Mouse (Mus musculus) myocyte (in vitro differentiated cells): Measurements from ENCODE around the gene Tcp11. TPM values are rescaled to one million over a fixed set of nuclear protein-coding genes. Genes with fewer than 3 reads are reported as not detected.

Experiments used
- H3K27me3 ChIP-seq: one replicate; pipeline ENCODE4 v1.6.1; 2011; ENCODE audit not compliant: control insufficient read depth, insufficient read depth, insufficient read length
- H3K36me3 ChIP-seq: one replicate; pipeline ENCODE4 v1.6.1; 2011; ENCODE audit not compliant: control insufficient read depth, insufficient read depth
- H3K4me2 ChIP-seq: one replicate; pipeline ENCODE4 v1.6.1; 2011; ENCODE audit warnings: low read depth, control low read depth
- H3K4me3 ChIP-seq: one replicate; pipeline ENCODE4 v1.5.1; 2011; ENCODE audit warnings: mild to moderate bottlenecking, control low read depth, moderate library complexity
- H3K79me2 ChIP-seq: one replicate; pipeline ENCODE4 v1.6.1; 2011; ENCODE audit not compliant: control insufficient read depth, insufficient read depth
- H3ac ChIP-seq: one replicate; pipeline ENCODE4 v1.6.1; 2011; ENCODE audit not compliant: control insufficient read depth, insufficient read length
- CEBPB ChIP-seq: IDR thresholded peaks from 2 replicates; pipeline ENCODE4 v1.6.1; 2011; ENCODE audit warnings: mild to moderate bottlenecking, moderate library complexity; ENCODE audit not compliant: poor library complexity, insufficient read depth, severe bottlenecking
- E2F4 ChIP-seq: IDR thresholded peaks from one replicate; pipeline ENCODE4 v1.6.1; 2011; ENCODE audit warnings: mild to moderate bottlenecking, control low read depth, moderate library complexity; ENCODE audit not compliant: insufficient read depth
- MAX ChIP-seq: IDR thresholded peaks from one replicate; pipeline ENCODE4 v1.6.1; 2011; ENCODE audit warnings: low read depth, mild to moderate bottlenecking, control low read depth
- MYOD1 ChIP-seq, 3 experiments: IDR thresholded peaks; one replicate each; pipeline ENCODE4 v1.6.1; 2011; ENCODE audit warnings: control low read depth in 2 of 3, low read depth in 2 of 3, mild to moderate bottlenecking in 2 of 3, moderate library complexity in 1 of 3; ENCODE audit not compliant: insufficient read length in 2 of 3, control insufficient read depth in 1 of 3
- MYOG ChIP-seq, 3 experiments: IDR thresholded peaks; one replicate each; pipeline ENCODE4 v1.6.1; 2011; ENCODE audit warnings: control low read depth in 2 of 3, low read depth in 2 of 3, mild to moderate bottlenecking in 2 of 3; ENCODE audit not compliant: insufficient read length in 2 of 3, control insufficient read depth in 1 of 3, insufficient read depth in 1 of 3
- POLR2A ChIP-seq: IDR thresholded peaks from one replicate; pipeline ENCODE4 v1.6.1; 2011; ENCODE audit warnings: low read depth, mild to moderate bottlenecking, control low read depth, moderate library complexity; ENCODE audit not compliant: insufficient read length
- POLR2AphosphoS2 ChIP-seq: IDR thresholded peaks from one replicate; pipeline ENCODE4 v1.6.1; 2011; ENCODE audit warnings: low read depth, control low read depth; ENCODE audit not compliant: insufficient read length
- REST ChIP-seq: IDR thresholded peaks from one replicate; pipeline ENCODE4 v1.6.1; 2011; ENCODE audit warnings: mild to moderate bottlenecking, control low read depth, moderate library complexity; ENCODE audit not compliant: insufficient read depth, insufficient read length
- SRF ChIP-seq: IDR thresholded peaks from one replicate; pipeline ENCODE4 v1.6.1; 2011; ENCODE audit warnings: low read depth; ENCODE audit not compliant: control insufficient read depth, insufficient read length
- TCF12 ChIP-seq: IDR thresholded peaks from one replicate; pipeline ENCODE4 v1.6.1; 2011; ENCODE audit warnings: mild to moderate bottlenecking, control low read depth; ENCODE audit not compliant: poor library complexity, insufficient read depth, severe bottlenecking
- TCF3 ChIP-seq: IDR thresholded peaks from one replicate; pipeline ENCODE4 v1.6.1; 2011; ENCODE audit warnings: low read depth, control low read depth; ENCODE audit not compliant: insufficient read length
- USF1 ChIP-seq: IDR thresholded peaks from one replicate; pipeline ENCODE4 v1.6.1; 2011; ENCODE audit warnings: low read depth, mild to moderate bottlenecking, control low read depth, moderate library complexity
- polyA plus RNA-seq: library from polyadenylated mRNA; unstranded; fragments of >200 nt; fragmentation: generic; extraction: Trizol; gene quantifications from one replicate; pipeline ENCODE4 v1.2.1, GENCODE M21; 2012; ENCODE audit warnings: missing spikeins

Gene Tcp11
- polyA plus RNA-seq, 1 experiment, result not detected

- H3K4me2 ChIP-seq, result no peak overlapping the region
- H3K27me3 ChIP-seq, result no peaks in the 10 kb centered on the region
- no peak overlapping the region for H3K4me3 ChIP-seq
- TF ChIP-seq SRF, result no peak
- no peak for TF ChIP-seq MAX
- TF ChIP-seq POLR2A, result no peak
- no peak for TF ChIP-seq E2F4
- no peak for TF ChIP-seq TCF12
- TF ChIP-seq TCF3, result no peak
- TF ChIP-seq CEBPB, result no peak
- no peak for TF ChIP-seq MYOG (IDR thresholded peaks at IDR 0.05; ENCODE audit: control insufficient read depth in 1 of 3, insufficient read depth in 1 of 3, insufficient read length in 2 of 3, low read depth in 2 of 3)
- TF ChIP-seq POLR2AphosphoS2, result no peak
- H3ac ChIP-seq, result no peak overlapping the region
- H3K36me3 ChIP-seq, result no peaks in the 10 kb centered on the region
- no peaks in the 10 kb centered on the region for H3K79me2 ChIP-seq
These were observed 17.7 kb downstream of the Tcp11 start for GRCm38 (mm10) chr17:28062710-28063109.

GRCm38 (mm10) chr17:28061472-28061871 lies 19.0 kb downstream of the Tcp11 start:
- Histone ChIP-seq H3K79me2 (no peaks in the 10 kb centered on the region), H3K36me3 (no peaks in the 10 kb centered on the region), H3K4me3 (no peak overlapping the region), H3ac (no peak overlapping the region), H3K4me2 (no peak overlapping the region), H3K27me3 (no peaks in the 10 kb centered on the region)
- TF ChIP-seq POLR2A (no peak), POLR2AphosphoS2 (no peak), REST (no peak)

GRCm38 (mm10) chr17:28060681-28061080 lies 19.8 kb downstream of the Tcp11 start:
- TF ChIP-seq POLR2AphosphoS2 (no peak), SRF (no peak), MYOG (IDR thresholded peaks at IDR 0.05; ENCODE audit: control insufficient read depth in 1 of 3, insufficient read depth in 1 of 3, insufficient read length in 2 of 3, low read depth in 2 of 3) (no peak)
- Histone ChIP-seq H3K4me3 (no peak overlapping the region), H3K27me3 (no peaks in the 10 kb centered on the region), H3K79me2 (no peaks in the 10 kb centered on the region), H3K36me3 (no peaks in the 10 kb centered on the region), H3ac (no peak overlapping the region), H3K4me2 (no peak overlapping the region)

- Histone ChIP-seq H3ac (no peak overlapping the region), H3K4me2 (no peak overlapping the region), H3K4me3 (no peak overlapping the region), H3K79me2 (no peaks in the 10 kb centered on the region), H3K36me3 (no peaks in the 10 kb centered on the region), H3K27me3 (no peaks in the 10 kb centered on the region)
- TF ChIP-seq MYOG (IDR thresholded peaks at IDR 0.05; ENCODE audit: control insufficient read depth in 1 of 3, insufficient read depth in 1 of 3, insufficient read length in 2 of 3, low read depth in 2 of 3), result no peak
- no peak for TF ChIP-seq REST
- TF ChIP-seq E2F4, result no peak
- TF ChIP-seq POLR2A, result no peak
- TF ChIP-seq CEBPB, result no peak
- TF ChIP-seq SRF, result no peak
- no peak for TF ChIP-seq POLR2AphosphoS2
- no peak for TF ChIP-seq MAX
- TF ChIP-seq TCF12, result no peak
- no peak for TF ChIP-seq MYOD1 (IDR thresholded peaks at IDR 0.05; ENCODE audit: control insufficient read depth in 1 of 3, insufficient read length in 2 of 3, low read depth in 2 of 3)
- TF ChIP-seq TCF3, result no peak
- TF ChIP-seq USF1, result no peak
These were observed 22.1 kb downstream of the Tcp11 start for GRCm38 (mm10) chr17:28058346-28058745.

GRCm38 (mm10) chr17:28052293-28052863 lies 28.1 kb downstream of the Tcp11 start:
- no peaks in the 10 kb centered on the region for H3K27me3 ChIP-seq
- H3K4me3 ChIP-seq, result no peak overlapping the region
- TF ChIP-seq POLR2A (no peak), MYOD1 (IDR thresholded peaks at IDR 0.05; ENCODE audit: control insufficient read depth in 1 of 3, insufficient read length in 2 of 3, low read depth in 2 of 3) (no peak), USF1 (no peak), MYOG (IDR thresholded peaks at IDR 0.05; ENCODE audit: control insufficient read depth in 1 of 3, insufficient read depth in 1 of 3, insufficient read length in 2 of 3, low read depth in 2 of 3) (no peak), E2F4 (no peak), SRF (no peak), TCF3 (no peak), CEBPB (no peak), POLR2AphosphoS2 (no peak), TCF12 (no peak), MAX (no peak), REST (no peak)
- H3K4me2 ChIP-seq, result no peak overlapping the region
- no peak overlapping the region for H3ac ChIP-seq
- H3K79me2 ChIP-seq, result no peaks in the 10 kb centered on the region
- H3K36me3 ChIP-seq, result no peaks in the 10 kb centered on the region
